Mouse (Mus musculus): Measurements from ENCODE around the gene Aqp1. TPM values are rescaled to one million over a fixed set of nuclear protein-coding genes. Genes with fewer than 3 reads are reported as not detected.

The Aqp1 gene
- total and polyA plus RNA-seq, 3 experiments = 50.3 TPM; not detected in 2

DNA sequence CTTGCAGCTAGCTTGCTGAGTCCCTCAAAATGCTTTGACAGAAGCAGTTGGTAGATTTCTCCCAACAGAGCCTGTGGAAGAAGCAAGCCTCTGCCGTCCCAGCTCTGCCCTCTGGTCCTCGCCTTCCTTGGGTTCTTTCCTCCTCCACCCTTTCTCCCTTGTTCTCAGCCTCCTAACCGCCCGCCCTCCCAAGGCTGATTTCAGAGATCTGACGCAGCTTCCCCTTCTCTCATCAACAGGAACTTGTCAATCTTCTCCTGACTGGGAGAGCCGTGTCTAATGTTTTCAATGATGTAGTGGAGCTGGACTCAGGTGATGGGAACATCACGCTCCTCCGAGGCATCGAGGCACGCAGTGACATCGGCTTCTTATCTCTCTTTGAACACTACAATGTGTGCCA lies 35.5 kb upstream of the Aqp1 start:
- no peaks in the 10 kb centered on the region for H3K27me3 ChIP-seq (ENCODE audit: insufficient read depth, low read length)
- ATAC-seq (ENCODE audit: extremely low read depth, insufficient number of reproducible peaks, low FRiP score, poor library complexity, severe bottlenecking) = no peak
- no peak for DNase-seq (ENCODE audit: low spot score)
- H3K4me3 ChIP-seq (ENCODE audit: low read depth, low read length) = no peak overlapping the region
- H3K4me1 ChIP-seq (ENCODE audit: insufficient read depth, low read depth, low read length) = no peaks in the 10 kb centered on the region
- H3K36me3 ChIP-seq (replicated peaks) = no peaks in the 10 kb centered on the region
- H3K9me3 ChIP-seq (replicated peaks) = no peaks in the 10 kb centered on the region
- TF ChIP-seq GATA2 (IDR thresholded peaks at IDR 0.05; ENCODE audit: borderline replicate concordance, low read depth, low read length) (no peak), TAL1 (conservative IDR thresholded peaks at IDR 0.05; ENCODE audit: low read depth, low read length) (no peak), POLR2AphosphoS5 (IDR thresholded peaks at IDR 0.05; ENCODE audit: insufficient replicate concordance, low read depth, low read length) (no peak), CTCF (IDR thresholded peaks at IDR 0.05; ENCODE audit: low read depth, low read length) (no peak)

DNA sequence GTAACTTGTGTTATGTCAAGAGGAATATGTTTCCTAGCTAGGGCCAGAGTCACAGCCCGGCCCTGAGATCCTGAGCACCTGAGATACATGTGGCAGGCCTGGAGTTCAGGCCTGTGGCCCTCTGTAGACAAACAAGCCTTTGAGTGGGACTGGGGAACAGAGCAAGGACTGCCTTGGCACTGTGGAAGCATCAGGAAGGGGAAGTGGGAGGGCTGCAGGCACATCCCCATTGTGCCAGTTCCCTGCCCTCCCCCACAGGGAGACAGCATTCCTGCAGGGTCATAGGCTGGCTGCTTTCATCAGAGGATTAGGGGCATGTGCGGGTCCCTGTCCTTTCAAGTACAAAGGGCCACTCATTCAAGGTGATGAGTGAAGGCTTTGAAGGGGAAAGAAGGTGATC lies 26.1 kb upstream of the Aqp1 start:
- H3K4me3 ChIP-seq (ENCODE audit: low read depth, low read length) = no peak overlapping the region
- H3K36me3 ChIP-seq (replicated peaks) = no peaks in the 10 kb centered on the region
- no peaks in the 10 kb centered on the region for H3K4me1 ChIP-seq (ENCODE audit: insufficient read depth, low read depth, low read length)
- DNase-seq (ENCODE audit: low spot score) (no peak), ATAC-seq (ENCODE audit: extremely low read depth, insufficient number of reproducible peaks, low FRiP score, poor library complexity, severe bottlenecking) (no peak)
- TF ChIP-seq TAL1 (conservative IDR thresholded peaks at IDR 0.05; ENCODE audit: low read depth, low read length) = no peak
- no peak for TF ChIP-seq GATA1 (IDR thresholded peaks at IDR 0.05; ENCODE audit: borderline replicate concordance, low read length)
- TF ChIP-seq POLR2AphosphoS5 (IDR thresholded peaks at IDR 0.05; ENCODE audit: insufficient replicate concordance, low read depth, low read length) = no peak
- no peak for TF ChIP-seq CTCF (IDR thresholded peaks at IDR 0.05; ENCODE audit: low read depth, low read length)
- no peak for TF ChIP-seq GATA2 (IDR thresholded peaks at IDR 0.05; ENCODE audit: borderline replicate concordance, low read depth, low read length)
- no peaks in the 10 kb centered on the region for H3K27me3 ChIP-seq (ENCODE audit: insufficient read depth, low read length)
- H3K9me3 ChIP-seq (replicated peaks) = no peaks in the 10 kb centered on the region

DNA sequence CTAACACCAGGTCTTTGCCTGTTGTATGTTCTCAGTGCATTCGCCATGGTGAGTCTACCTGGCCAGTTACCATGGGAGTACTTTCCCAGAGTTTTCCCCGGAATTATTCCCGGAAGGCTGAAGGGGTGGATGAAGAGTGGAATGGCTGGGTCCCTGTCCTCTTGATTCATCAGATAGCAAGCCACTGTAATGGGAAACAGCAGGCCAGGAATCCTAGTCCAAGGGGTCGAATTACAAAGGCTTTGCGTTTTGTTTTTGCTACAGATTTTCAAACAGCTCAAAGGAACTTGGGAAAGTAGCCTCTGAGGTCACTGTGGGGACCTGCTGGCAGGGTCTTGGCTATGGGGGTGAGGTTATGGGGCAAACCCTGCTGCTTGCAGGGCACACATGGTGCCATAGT lies 24.3 kb upstream of the Aqp1 start:
- Histone ChIP-seq H3K9me3 (replicated peaks) (no peaks in the 10 kb centered on the region), H3K27me3 (ENCODE audit: insufficient read depth, low read length) (no peaks in the 10 kb centered on the region), H3K36me3 (replicated peaks) (no peaks in the 10 kb centered on the region), H3K4me1 (ENCODE audit: insufficient read depth, low read depth, low read length) (no peaks in the 10 kb centered on the region), H3K4me3 (ENCODE audit: low read depth, low read length) (no peak overlapping the region)
- DNase-seq (ENCODE audit: low spot score) (no peak), ATAC-seq (ENCODE audit: extremely low read depth, insufficient number of reproducible peaks, low FRiP score, poor library complexity, severe bottlenecking) (no peak)
- TF ChIP-seq POLR2AphosphoS5 (IDR thresholded peaks at IDR 0.05; ENCODE audit: insufficient replicate concordance, low read depth, low read length) (no peak), GATA1 (IDR thresholded peaks at IDR 0.05; ENCODE audit: borderline replicate concordance, low read length) (no peak), GATA2 (IDR thresholded peaks at IDR 0.05; ENCODE audit: borderline replicate concordance, low read depth, low read length) (no peak), TAL1 (conservative IDR thresholded peaks at IDR 0.05; ENCODE audit: low read depth, low read length) (no peak), CTCF (IDR thresholded peaks at IDR 0.05; ENCODE audit: low read depth, low read length) (no peak)

DNA sequence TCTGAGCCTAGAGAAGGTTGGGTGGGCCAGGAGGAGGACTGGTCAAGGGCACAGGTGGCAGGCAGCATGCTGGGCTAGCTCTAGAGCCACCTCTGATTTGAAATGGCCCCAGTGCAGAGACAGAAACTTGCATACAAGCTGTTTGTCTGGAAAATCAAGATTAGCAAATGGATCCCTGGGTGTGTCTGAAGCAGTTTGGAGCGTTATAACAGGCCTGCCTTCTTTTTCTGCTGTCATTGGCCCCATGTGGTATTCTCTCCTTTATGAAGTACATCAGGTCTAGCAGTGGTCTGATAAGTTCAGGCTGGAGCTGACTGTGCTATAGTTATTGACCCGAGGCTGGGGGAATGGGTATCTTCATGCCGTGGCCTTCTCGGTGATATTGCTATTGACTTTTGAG lies 22.3 kb upstream of the Aqp1 start:
- Histone ChIP-seq H3K27me3 (ENCODE audit: insufficient read depth, low read length) (no peaks in the 10 kb centered on the region), H3K4me1 (ENCODE audit: insufficient read depth, low read depth, low read length) (no peaks in the 10 kb centered on the region), H3K36me3 (replicated peaks) (no peaks in the 10 kb centered on the region), H3K9me3 (replicated peaks) (no peaks in the 10 kb centered on the region), H3K4me3 (ENCODE audit: low read depth, low read length) (no peak overlapping the region)
- no peak for DNase-seq (ENCODE audit: low spot score)
- TF ChIP-seq TAL1 (conservative IDR thresholded peaks at IDR 0.05; ENCODE audit: low read depth, low read length) = no peak
- TF ChIP-seq CTCF (IDR thresholded peaks at IDR 0.05; ENCODE audit: low read depth, low read length) = no peak
- TF ChIP-seq GATA2 (IDR thresholded peaks at IDR 0.05; ENCODE audit: borderline replicate concordance, low read depth, low read length) = no peak
- no peak for TF ChIP-seq POLR2AphosphoS5 (IDR thresholded peaks at IDR 0.05; ENCODE audit: insufficient replicate concordance, low read depth, low read length)
- no peak for TF ChIP-seq GATA1 (IDR thresholded peaks at IDR 0.05; ENCODE audit: borderline replicate concordance, low read length)
- ATAC-seq (ENCODE audit: extremely low read depth, insufficient number of reproducible peaks, low FRiP score, poor library complexity, severe bottlenecking) = no peak

DNA sequence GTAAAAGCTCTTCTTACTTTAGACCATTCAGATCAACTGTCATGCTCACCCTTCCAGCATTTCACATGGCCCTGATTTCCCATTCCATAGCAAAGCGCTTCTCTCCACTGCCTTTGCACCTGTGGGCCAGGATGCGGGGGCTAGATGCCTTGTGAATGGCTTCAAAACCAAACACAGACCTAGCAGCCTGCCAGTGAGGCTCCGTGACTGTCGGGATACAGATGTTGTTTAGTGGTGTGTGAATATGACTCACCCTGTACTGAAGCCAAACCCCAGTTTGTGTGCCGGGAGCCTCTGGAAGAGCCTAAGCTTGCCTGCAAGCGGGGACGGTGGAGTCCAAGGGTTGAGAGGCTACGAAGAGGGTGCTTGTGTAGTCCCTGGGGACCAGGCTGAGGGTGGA lies 21.6 kb upstream of the Aqp1 start:
- Histone ChIP-seq H3K9me3 (replicated peaks) (no peaks in the 10 kb centered on the region), H3K4me3 (ENCODE audit: low read depth, low read length) (no peak overlapping the region), H3K36me3 (replicated peaks) (no peaks in the 10 kb centered on the region), H3K27me3 (ENCODE audit: insufficient read depth, low read length) (no peaks in the 10 kb centered on the region), H3K4me1 (ENCODE audit: insufficient read depth, low read depth, low read length) (no peaks in the 10 kb centered on the region)
- TF ChIP-seq CTCF (IDR thresholded peaks at IDR 0.05; ENCODE audit: low read depth, low read length) (no peak), GATA1 (IDR thresholded peaks at IDR 0.05; ENCODE audit: borderline replicate concordance, low read length) (no peak), GATA2 (IDR thresholded peaks at IDR 0.05; ENCODE audit: borderline replicate concordance, low read depth, low read length) (no peak), TAL1 (conservative IDR thresholded peaks at IDR 0.05; ENCODE audit: low read depth, low read length) (no peak), POLR2AphosphoS5 (IDR thresholded peaks at IDR 0.05; ENCODE audit: insufficient replicate concordance, low read depth, low read length) (no peak)
- DNase-seq (ENCODE audit: low spot score) (no peak), ATAC-seq (ENCODE audit: extremely low read depth, insufficient number of reproducible peaks, low FRiP score, poor library complexity, severe bottlenecking) (no peak)

DNA sequence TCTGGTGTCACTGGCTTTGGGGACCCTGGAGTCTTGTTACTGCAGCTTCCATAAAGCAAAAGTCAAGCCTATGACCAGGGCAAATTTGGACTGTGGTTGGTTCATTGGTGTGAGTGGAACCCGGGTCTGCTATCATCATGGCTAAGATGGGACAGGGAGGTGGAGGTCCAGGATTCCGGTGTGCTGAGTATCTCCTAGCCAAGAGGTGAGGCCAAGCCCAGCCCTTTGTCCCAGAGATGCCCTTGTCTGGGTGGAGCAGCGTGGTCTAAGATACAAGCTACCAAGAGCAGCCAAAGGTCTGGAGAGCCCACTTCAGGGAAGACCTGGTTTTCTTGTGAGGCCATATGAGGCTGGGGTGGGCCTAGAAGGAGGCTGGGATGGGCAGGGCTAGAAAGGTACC lies 17.6 kb upstream of the Aqp1 start:
- H3K4me1 ChIP-seq (ENCODE audit: insufficient read depth, low read depth, low read length) = no peaks in the 10 kb centered on the region
- no peak overlapping the region for H3K4me3 ChIP-seq (ENCODE audit: low read depth, low read length)
- no peaks in the 10 kb centered on the region for H3K36me3 ChIP-seq (replicated peaks)
- DNase-seq (ENCODE audit: low spot score) (no peak), ATAC-seq (ENCODE audit: extremely low read depth, insufficient number of reproducible peaks, low FRiP score, poor library complexity, severe bottlenecking) (no peak)
- TF ChIP-seq GATA1 (IDR thresholded peaks at IDR 0.05; ENCODE audit: borderline replicate concordance, low read length) (no peak), TAL1 (conservative IDR thresholded peaks at IDR 0.05; ENCODE audit: low read depth, low read length) (no peak), POLR2AphosphoS5 (IDR thresholded peaks at IDR 0.05; ENCODE audit: insufficient replicate concordance, low read depth, low read length) (no peak), CTCF (IDR thresholded peaks at IDR 0.05; ENCODE audit: low read depth, low read length) (no peak), GATA2 (IDR thresholded peaks at IDR 0.05; ENCODE audit: borderline replicate concordance, low read depth, low read length) (no peak)
- no peaks in the 10 kb centered on the region for H3K9me3 ChIP-seq (replicated peaks)
- no peaks in the 10 kb centered on the region for H3K27me3 ChIP-seq (ENCODE audit: insufficient read depth, low read length)

Measured in G1E (cell line).